Mouse (Mus musculus): ENCODE measurements around the gene Gm20449.

DNA sequence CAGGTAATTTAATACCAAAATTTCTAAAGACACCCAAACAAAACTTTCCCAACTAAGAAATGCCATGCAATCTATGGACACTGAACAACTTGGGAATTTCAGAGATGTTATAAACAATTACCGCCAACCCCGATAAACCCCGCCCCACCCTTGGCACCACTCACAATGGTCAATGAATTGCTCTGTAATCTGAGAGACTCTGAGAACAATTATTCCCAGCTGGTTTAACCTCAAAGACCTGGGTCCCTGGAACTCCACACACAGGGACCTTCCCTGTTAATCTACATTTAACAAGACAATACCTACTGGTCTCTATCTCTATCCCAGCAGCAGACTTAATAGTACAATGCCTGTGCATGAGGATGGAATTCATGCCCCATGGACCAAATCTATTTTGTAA is 13.5 kb upstream of the Gm20449 start:
- TF ChIP-seq EP300 (IDR thresholded peaks at IDR 0.05) = no peak
- no peak for TF ChIP-seq CTCF (IDR thresholded peaks at IDR 0.05)

Measured in lung, postnatal 0 days (tissue).